Mouse (Mus musculus) liver, embryonic 16.5 days (tissue): ENCODE results near the gene Myo7a. TPM values are rescaled to one million over a fixed set of nuclear protein-coding genes. Genes with fewer than 3 reads are reported as not detected.

Experiments used
- ATAC-seq: fragments of 200-750 bp; cut with Nextera tagmentation; 2 replicates; pipeline ENCODE4 v1.8.0; 2017; ENCODE audit warnings: low read depth, mild to moderate bottlenecking, moderate number of reproducible peaks, moderate library complexity
- H3K27ac ChIP-seq: fragments of 300-500 bp; sonication (generic); 2 replicates; pipeline ENCODE4 v1.5.1; 2014; ENCODE audit warnings: mild to moderate bottlenecking, low read length
- H3K27me3 ChIP-seq: fragments of 300-500 bp; sonication (generic); 2 replicates; pipeline ENCODE4 v1.6.1; 2014; ENCODE audit warnings: low read depth, low read length, mixed read lengths; ENCODE audit not compliant: control insufficient read depth, insufficient read depth
- H3K36me3 ChIP-seq: fragments of 300-500 bp; sonication (generic); 2 replicates; pipeline ENCODE4 v1.6.1; 2014; ENCODE audit warnings: mild to moderate bottlenecking; ENCODE audit not compliant: control insufficient read depth, insufficient read depth
- H3K4me1 ChIP-seq: fragments of 300-500 bp; sonication (generic); 2 replicates; pipeline ENCODE4 v1.6.1; 2014; ENCODE audit warnings: low read depth, low read length, mixed read lengths; ENCODE audit not compliant: control insufficient read depth
- H3K4me2 ChIP-seq: fragments of 300-500 bp; sonication (generic); 2 replicates; pipeline ENCODE4 v1.6.1; 2014; ENCODE audit warnings: low read depth, low read length, mixed read lengths
- H3K4me3 ChIP-seq: fragments of 300-500 bp; sonication (generic); 2 replicates; pipeline ENCODE4 v1.5.1; 2014; ENCODE audit warnings: low read depth, mild to moderate bottlenecking, low read length
- H3K9ac ChIP-seq: fragments of 300-500 bp; sonication (generic); 2 replicates; pipeline ENCODE4 v1.6.1; 2014; ENCODE audit warnings: low read depth, low read length
- H3K9me3 ChIP-seq: fragments of 300-500 bp; sonication (generic); replicated peaks from 2 replicates; pipeline ENCODE4 v1.6.1; 2016; ENCODE audit warnings: low read length; ENCODE audit not compliant: control insufficient read depth
- whole genome bisulfite sequencing: fragments of 180-500 bp; shearing (Covaris S2); extraction: QIAGEN DNeasy Blood & Tissue Kit; methylation state at CpG from one replicate; pipeline ENCODE4 v1.1.7; 2014; ENCODE audit not compliant: insufficient replicate concordance; 5-methylcytosine and 5-hydroxymethylcytosine counted together
- polyA plus RNA-seq: library from polyadenylated mRNA; unstranded; fragments of >200 nt; fragmentation: Nextera tagmentation; extraction: Ambion mirVana; gene quantifications from 2 replicates; pipeline ENCODE4 v1.2.1, GENCODE M21; 2015

Myo7a gene
- polyA plus RNA-seq, 1 experiment from 2014 or later: 12.1 TPM

- H3K27me3 ChIP-seq: no peaks in the 10 kb centered on the region
- H3K27ac ChIP-seq: no peak overlapping the region
- H3K36me3 ChIP-seq: no peaks in the 10 kb centered on the region; the same call in 1 of the 2 replicates
- H3K4me3 ChIP-seq: no peak overlapping the region
- 65% methylated on average over 3 of the region's 3 CpGs for WGBS
- no peak overlapping the region for H3K9ac ChIP-seq
- peaks cover 14% of the 10 kb centered on the region for H3K4me1 ChIP-seq
- no peaks in the 10 kb centered on the region for H3K9me3 ChIP-seq
- no peak overlapping the region for H3K4me2 ChIP-seq
- no peak for ATAC-seq
Observed at GRCm38 (mm10) chr7:98137583-98137982, 18.3 kb upstream of the Myo7a start.

DNA sequence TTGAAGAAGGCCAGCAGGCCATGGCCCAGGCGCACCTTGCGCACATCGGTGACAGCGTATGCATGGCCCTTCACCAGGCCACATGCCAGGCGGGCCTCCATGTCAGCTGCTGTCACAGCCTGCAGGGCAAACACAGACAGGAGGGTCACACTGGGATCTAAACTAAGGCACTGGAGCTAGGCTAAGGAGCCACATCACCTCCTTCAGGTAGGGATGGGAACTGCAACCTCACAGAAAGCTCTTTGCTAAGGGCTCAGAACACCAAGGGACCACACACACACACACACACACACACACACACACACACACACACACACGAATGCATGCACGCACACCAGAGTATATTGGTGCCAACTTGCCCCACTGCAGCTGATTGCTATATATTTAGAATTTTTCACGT lies 12.4 kb upstream of the Myo7a start:
- Histone ChIP-seq H3K9me3 (no peaks in the 10 kb centered on the region), H3K36me3 (peaks cover 23% of the 10 kb centered on the region), H3K4me1 (no peaks in the 10 kb centered on the region), H3K9ac (no peak overlapping the region), H3K27me3 (no peaks in the 10 kb centered on the region), H3K4me2 (no peak overlapping the region), H3K27ac (no peak overlapping the region), H3K4me3 (no peak overlapping the region)
- 87% methylated on average over 8 of the region's 8 CpGs for WGBS
- no peak; the same call in 1 of the 2 replicates for ATAC-seq

DNA sequence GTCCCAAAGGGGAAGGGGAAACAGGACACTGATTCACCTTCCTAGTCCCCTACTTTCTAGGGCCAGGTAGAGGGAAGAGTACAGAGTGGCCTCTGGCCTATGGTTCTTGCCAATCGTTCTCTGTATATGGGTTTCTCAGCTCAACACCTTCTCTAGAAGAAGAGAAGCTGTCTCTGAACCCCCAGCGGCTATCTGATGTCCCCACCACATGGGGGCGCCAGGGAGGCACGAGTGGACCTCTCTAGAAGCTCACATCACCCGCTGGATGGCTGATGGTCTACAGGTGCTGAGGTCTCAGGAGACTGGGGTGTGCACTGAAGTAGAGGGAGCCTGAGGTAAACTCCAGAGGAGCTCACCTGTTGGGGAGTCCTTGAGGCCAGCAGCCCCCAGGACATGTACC lies 6.1 kb upstream of the Myo7a start:
- peaks cover 33% of the 10 kb centered on the region for H3K36me3 ChIP-seq
- H3K27me3 ChIP-seq: no peaks in the 10 kb centered on the region
- H3K4me3 ChIP-seq: no peak overlapping the region
- 33% methylated on average over 5 of the region's 5 CpGs for WGBS
- no peak for ATAC-seq
- H3K4me1 ChIP-seq: peaks cover under 1% of the 10 kb centered on the region
- no peaks in the 10 kb centered on the region for H3K9me3 ChIP-seq
- no peak overlapping the region for H3K27ac ChIP-seq
- no peak overlapping the region for H3K9ac ChIP-seq
- H3K4me2 ChIP-seq: no peak overlapping the region

GRCm38 (mm10) chr7:98124701-98125100 lies 5.4 kb upstream of the Myo7a start:
- H3K27me3 ChIP-seq: no peaks in the 10 kb centered on the region
- H3K9me3 ChIP-seq: no peaks in the 10 kb centered on the region
- 56% methylated on average over 5 of the region's 5 CpGs for WGBS
- ATAC-seq: no peak
- no peak overlapping the region for H3K27ac ChIP-seq
- peaks cover 4% of the 10 kb centered on the region for H3K4me1 ChIP-seq
- no peak overlapping the region for H3K4me2 ChIP-seq
- H3K9ac ChIP-seq: no peak overlapping the region
- peaks cover 33% of the 10 kb centered on the region for H3K36me3 ChIP-seq
- H3K4me3 ChIP-seq: no peak overlapping the region

GRCm38 (mm10) chr7:98121673-98122072 lies 2.3 kb upstream of the Myo7a start:
- Histone ChIP-seq H3K4me3 (no peak overlapping the region), H3K36me3 (peaks cover 12% of the 10 kb centered on the region; the same call in 1 of the 2 replicates), H3K9me3 (no peaks in the 10 kb centered on the region), H3K27me3 (no peaks in the 10 kb centered on the region), H3K4me2 (no peak overlapping the region), H3K4me1 (peaks cover 12% of the 10 kb centered on the region), H3K9ac (no peak overlapping the region), H3K27ac (no peak overlapping the region)
- 64% methylated on average over 8 of the region's 8 CpGs for WGBS
- ATAC-seq: no peak

DNA sequence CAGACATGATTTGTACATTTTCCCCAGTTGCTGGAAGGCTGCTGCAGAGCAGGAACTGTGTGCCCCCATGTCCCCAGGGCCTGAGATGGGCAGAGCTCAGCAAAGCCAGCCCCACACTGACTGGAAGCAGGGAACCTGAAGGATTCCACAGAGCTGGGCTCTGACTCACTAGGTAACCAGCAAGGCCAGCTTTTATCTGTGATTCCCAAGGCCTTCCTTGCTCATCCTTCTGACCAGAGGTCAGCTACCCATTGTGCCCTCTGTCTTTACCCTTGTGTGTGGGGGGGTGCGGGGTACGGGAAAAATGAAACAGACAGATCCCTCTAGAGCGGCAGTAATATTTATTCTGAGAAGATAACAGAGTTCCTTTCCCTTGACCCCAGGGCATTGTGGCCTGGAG lies 1.9 kb upstream of the Myo7a start:
- H3K4me2 ChIP-seq: no peak overlapping the region
- no peak overlapping the region for H3K9ac ChIP-seq
- 61% methylated on average over 3 of the region's 3 CpGs for WGBS
- H3K27ac ChIP-seq: no peak overlapping the region
- H3K9me3 ChIP-seq: no peaks in the 10 kb centered on the region
- peaks cover 12% of the 10 kb centered on the region; the same call in 1 of the 2 replicates for H3K36me3 ChIP-seq
- no peak for ATAC-seq
- H3K27me3 ChIP-seq: no peaks in the 10 kb centered on the region
- H3K4me3 ChIP-seq: no peak overlapping the region
- peaks cover 13% of the 10 kb centered on the region for H3K4me1 ChIP-seq

DNA sequence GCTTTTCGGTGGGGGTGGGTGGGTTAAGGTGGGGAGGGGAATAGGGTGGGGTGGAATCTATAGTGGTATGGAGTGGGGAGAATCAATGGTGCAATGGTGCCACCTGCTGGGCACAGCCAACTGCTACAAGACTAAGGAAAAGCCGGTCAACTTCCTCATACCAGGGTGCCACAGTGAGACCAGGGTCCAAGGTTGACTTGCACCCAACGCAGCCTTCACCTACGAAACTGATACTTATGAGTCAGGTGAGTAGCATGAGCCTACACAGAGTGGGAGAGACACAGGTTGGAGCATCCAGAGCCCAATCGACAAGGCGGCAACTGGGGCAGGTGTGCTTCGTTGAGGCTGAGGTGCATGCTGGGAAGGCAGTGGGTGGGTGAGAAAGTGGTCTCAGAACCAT lies 1.0 kb upstream of the Myo7a start:
- WGBS: 6% methylated on average over 7 of the region's 7 CpGs
- H3K4me3 ChIP-seq: peak overlapping the region; percentile 18; the same call in 1 of the 2 replicates
- H3K27ac ChIP-seq: no peak overlapping the region
- H3K27me3 ChIP-seq: no peaks in the 10 kb centered on the region
- peaks cover 13% of the 10 kb centered on the region for H3K4me1 ChIP-seq
- peak overlapping the region; percentile 50; the same call in 1 of the 2 replicates for H3K9ac ChIP-seq
- ATAC-seq: no peak
- H3K9me3 ChIP-seq: no peaks in the 10 kb centered on the region
- H3K36me3 ChIP-seq: peaks cover 9% of the 10 kb centered on the region; the same call in 1 of the 2 replicates
- H3K4me2 ChIP-seq: peak overlapping the region; percentile 54

DNA sequence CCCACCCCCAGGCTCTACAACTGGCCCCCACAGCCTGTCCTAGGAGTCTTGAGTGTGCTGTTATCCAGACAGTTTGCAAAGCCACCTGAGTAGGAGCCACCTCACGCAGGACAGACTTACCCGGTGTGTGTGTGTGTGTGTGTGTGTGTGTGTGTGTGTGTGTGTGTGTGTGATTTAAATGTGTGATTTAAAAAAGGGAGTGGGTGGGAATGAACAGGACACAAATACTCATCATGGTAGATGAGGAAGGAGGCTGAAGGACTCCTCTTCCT lies 573 bp upstream of the Myo7a start:
- Histone ChIP-seq H3K27me3 (no peaks in the 10 kb centered on the region), H3K4me2 (no peak overlapping the region), H3K9me3 (no peaks in the 10 kb centered on the region), H3K27ac (peak overlapping the region; percentile 58; the same call in 1 of the 2 replicates), H3K9ac (no peak overlapping the region), H3K4me3 (no peak overlapping the region), H3K4me1 (peaks cover 13% of the 10 kb centered on the region), H3K36me3 (peaks cover 4% of the 10 kb centered on the region; the same call in 1 of the 2 replicates)
- ATAC-seq: no peak
- WGBS: 66% methylated on average over 2 of the region's 2 CpGs

DNA sequence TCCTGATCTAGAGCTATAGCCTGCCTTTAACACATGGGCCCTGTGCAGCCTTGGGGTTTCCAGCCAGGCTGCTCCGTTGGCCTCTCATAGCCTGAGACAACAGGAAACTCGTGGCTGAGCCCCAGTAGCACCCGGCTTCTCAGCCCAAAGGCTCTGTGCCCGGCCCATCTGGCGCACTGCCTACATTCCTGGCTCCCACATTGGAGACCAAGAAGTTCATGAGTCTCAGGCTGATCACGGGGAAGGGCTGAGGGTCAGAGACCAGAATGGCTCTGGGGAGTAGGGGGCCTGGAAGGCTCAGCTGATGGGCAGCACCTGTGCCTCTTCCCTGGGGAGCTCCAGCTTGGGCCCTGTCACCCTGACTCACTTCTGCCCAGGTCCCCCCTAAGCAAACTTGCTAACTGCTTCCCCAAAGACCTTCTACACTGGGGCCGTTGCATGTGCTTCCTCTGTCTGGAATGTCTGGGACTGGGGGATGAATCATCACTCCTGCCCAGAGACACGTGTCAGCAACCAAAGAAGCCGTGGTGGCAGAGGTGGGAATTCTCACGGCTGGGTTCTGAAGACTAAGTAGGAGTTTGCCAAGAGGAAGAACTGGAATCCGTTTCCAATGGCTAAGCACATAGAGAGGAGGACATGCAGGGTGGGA lies 2.2 kb downstream of the Myo7a start:
- Histone ChIP-seq H3K9ac (no peak overlapping the region), H3K9me3 (no peaks in the 10 kb centered on the region), H3K4me1 (peaks cover 13% of the 10 kb centered on the region), H3K4me2 (no peak overlapping the region), H3K4me3 (no peak overlapping the region), H3K36me3 (no peaks in the 10 kb centered on the region), H3K27me3 (peaks cover 3% of the 10 kb centered on the region), H3K27ac (no peak overlapping the region)
- WGBS: 33% methylated on average over 11 of the region's 11 CpGs
- no peak for ATAC-seq
